Mouse (Mus musculus) stomach, postnatal 0 days (tissue): ENCODE data around the gene Neb. TPM values are rescaled to one million over a fixed set of nuclear protein-coding genes. Genes with fewer than 3 reads are reported as not detected.
"Not testable (repeated sequence)": the region's sequence is repeated elsewhere in the genome, so short reads cannot be mapped to it uniquely, and the experiment has no call there.

Source experiments
- ATAC-seq: fragments of 200-750 bp; cut with Nextera tagmentation; 2 replicates; pipeline ENCODE4 v1.8.0; 2017; ENCODE audit not compliant: low FRiP score, low TSS enrichment
- DNase-seq: peaks from one replicate; pipeline ENCODE4 v3.0.0-alpha.2; 2016; ENCODE audit warnings: low spot score
- H3K27ac ChIP-seq: fragments of 300-500 bp; sonication (generic); replicated peaks from 2 replicates; pipeline ENCODE4 v1.5.1; 2014; ENCODE audit warnings: mild to moderate bottlenecking, control low read depth
- H3K27me3 ChIP-seq: fragments of 300-500 bp; sonication (generic); 2 replicates; pipeline ENCODE4 v1.6.1; 2014; ENCODE audit warnings: low read length; ENCODE audit not compliant: control insufficient read depth, insufficient read depth
- H3K36me3 ChIP-seq: fragments of 300-500 bp; sonication (generic); 2 replicates; pipeline ENCODE4 v1.6.1; 2014; ENCODE audit warnings: low read length, mixed read lengths; ENCODE audit not compliant: control insufficient read depth, insufficient read depth
- H3K4me1 ChIP-seq: fragments of 300-500 bp; sonication (generic); replicated peaks from 2 replicates; pipeline ENCODE4 v1.6.1; 2014; ENCODE audit warnings: antibody characterized with exemption; ENCODE audit not compliant: control insufficient read depth, insufficient read depth
- H3K4me2 ChIP-seq: fragments of 300-500 bp; sonication (generic); replicated peaks from 2 replicates; pipeline ENCODE4 v1.6.1; 2014; ENCODE audit warnings: low read depth, mild to moderate bottlenecking, control low read depth, moderate library complexity
- H3K4me3 ChIP-seq: fragments of 300-500 bp; sonication (generic); 2 replicates; pipeline ENCODE4 v1.5.1; 2014; ENCODE audit warnings: low read depth, low read length, control low read depth
- H3K9ac ChIP-seq: fragments of 300-500 bp; sonication (generic); 2 replicates; pipeline ENCODE4 v1.6.1; 2014; ENCODE audit warnings: mild to moderate bottlenecking, low read length, control low read depth, mixed read lengths
- H3K9me3 ChIP-seq: fragments of 300-500 bp; sonication (generic); 2 replicates; pipeline ENCODE4 v1.6.1; 2016; ENCODE audit warnings: low read length; ENCODE audit not compliant: control insufficient read depth
- CTCF ChIP-seq: IDR thresholded peaks from 2 replicates; pipeline ENCODE4 v1.5.1; 2016; ENCODE audit warnings: antibody characterized with exemption, low read depth, mild to moderate bottlenecking, moderate library complexity
- EP300 ChIP-seq: optimal IDR thresholded peaks from 2 replicates; pipeline ENCODE3; 2016; ENCODE audit warnings: antibody characterized with exemption
- WGBS: fragments of 180-500 bp; shearing (Covaris S2); extraction: QIAGEN DNeasy Blood & Tissue Kit; methylation state at CpG from one replicate; pipeline ENCODE4 v1.1.7; 2014; 5-methylcytosine and 5-hydroxymethylcytosine counted together
- polyA plus RNA-seq: library from polyadenylated mRNA; unstranded; fragments of >200 nt; fragmentation: Nextera tagmentation; extraction: Ambion mirVana; gene quantifications from 2 replicates; pipeline ENCODE4 v1.2.1, GENCODE M21; 2015

The Neb gene
- polyA plus RNA-seq, 1 experiment from 2014 or later = 1.2 TPM

DNA sequence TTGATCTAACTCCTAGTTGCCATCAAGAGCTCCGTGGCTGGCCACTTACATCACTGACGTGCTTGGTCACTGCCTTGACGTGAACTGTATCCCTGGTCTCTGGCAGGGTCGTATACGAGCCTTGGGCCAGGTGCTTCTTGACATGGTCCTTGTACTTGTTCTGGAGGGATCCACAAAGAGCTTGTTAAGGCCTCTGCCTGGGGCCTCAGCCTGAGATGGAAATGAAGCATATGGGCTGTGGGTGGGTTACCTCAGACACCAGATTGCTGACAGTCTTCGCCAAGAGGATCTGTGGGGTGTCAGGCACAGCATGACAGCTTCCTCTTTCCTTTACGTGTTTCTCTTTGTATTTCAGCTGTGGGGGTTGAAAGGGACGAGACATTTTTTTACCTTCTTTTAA lies 201.7 kb downstream of the Neb start:
- TF ChIP-seq CTCF = no peak
- no peak for TF ChIP-seq EP300
- 58% methylated on average over 8 of the region's 8 CpGs for WGBS

GRCm38 (mm10) chr2:52174951-52175350 lies 203.3 kb downstream of the Neb start:
- 90% methylated on average over 4 of the region's 4 CpGs for WGBS
- TF ChIP-seq EP300 (no peak), CTCF (no peak)
- DNase-seq = no peak
- Histone ChIP-seq H3K9me3 (no peaks in the 10 kb centered on the region), H3K27ac (no peak overlapping the region), H3K9ac (no peak overlapping the region), H3K4me2 (no peak overlapping the region), H3K4me3 (no peak overlapping the region), H3K27me3 (no peaks in the 10 kb centered on the region), H3K4me1 (no peaks in the 10 kb centered on the region), H3K36me3 (no peaks in the 10 kb centered on the region)
- ATAC-seq = no peak

More for the DNA sequence above, 201.7 kb downstream of the Neb start:
- no peaks in the 10 kb centered on the region for H3K4me1 ChIP-seq
- H3K27ac ChIP-seq = no peak overlapping the region
- H3K4me2 ChIP-seq = no peak overlapping the region
- ATAC-seq (no peak), DNase-seq (no peak)
- no peaks in the 10 kb centered on the region for H3K9me3 ChIP-seq
- H3K36me3 ChIP-seq = no peaks in the 10 kb centered on the region
- no peak overlapping the region for H3K4me3 ChIP-seq
- H3K9ac ChIP-seq = no peak overlapping the region
- H3K27me3 ChIP-seq = no peaks in the 10 kb centered on the region

DNA sequence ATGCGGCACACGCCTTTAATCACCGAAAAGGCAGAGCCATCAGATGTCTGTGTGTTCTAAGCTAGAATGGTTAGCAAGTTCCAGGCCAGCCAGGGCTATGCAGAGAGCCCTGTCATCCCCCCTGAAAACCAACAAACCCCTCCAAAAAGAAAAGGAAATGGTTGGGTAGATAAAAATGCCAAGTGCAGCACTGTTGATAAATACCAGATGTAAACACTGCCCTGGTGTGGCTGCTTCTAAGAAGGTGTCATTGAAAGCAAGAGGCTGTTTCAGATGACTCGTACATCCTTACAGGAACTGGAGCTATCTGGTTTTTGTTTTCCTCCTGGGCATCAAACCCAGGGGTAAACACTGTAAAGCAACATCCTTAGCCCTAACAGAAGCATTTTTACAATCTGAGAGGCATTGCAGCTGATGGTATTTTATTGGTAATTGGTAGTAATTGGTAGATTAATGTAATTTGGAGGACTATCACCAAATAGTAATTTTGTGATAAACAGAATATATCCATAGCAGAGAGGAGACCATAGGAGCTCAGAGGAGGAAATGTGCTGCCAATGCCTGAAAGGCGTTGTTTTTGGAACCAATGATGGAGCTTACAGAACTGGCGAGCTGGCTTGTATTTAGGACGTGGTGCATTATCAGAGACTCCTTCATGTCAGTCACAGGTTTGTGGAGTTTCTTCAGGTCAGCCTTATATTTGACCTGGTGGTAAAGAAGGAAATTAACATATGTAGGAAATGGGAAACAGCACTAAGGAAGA lies 208.8 kb downstream of the Neb start:
- no peak for TF ChIP-seq EP300
- no peak for TF ChIP-seq CTCF
- Histone ChIP-seq H3K27ac (no peak overlapping the region), H3K9me3 (no peaks in the 10 kb centered on the region), H3K4me2 (no peak overlapping the region), H3K4me1 (no peaks in the 10 kb centered on the region), H3K4me3 (no peak overlapping the region), H3K36me3 (no peaks in the 10 kb centered on the region), H3K27me3 (no peaks in the 10 kb centered on the region), H3K9ac (no peak overlapping the region)
- DNase-seq (no peak), ATAC-seq (no peak)
- WGBS = 74% methylated on average over 7 of the region's 7 CpGs

DNA sequence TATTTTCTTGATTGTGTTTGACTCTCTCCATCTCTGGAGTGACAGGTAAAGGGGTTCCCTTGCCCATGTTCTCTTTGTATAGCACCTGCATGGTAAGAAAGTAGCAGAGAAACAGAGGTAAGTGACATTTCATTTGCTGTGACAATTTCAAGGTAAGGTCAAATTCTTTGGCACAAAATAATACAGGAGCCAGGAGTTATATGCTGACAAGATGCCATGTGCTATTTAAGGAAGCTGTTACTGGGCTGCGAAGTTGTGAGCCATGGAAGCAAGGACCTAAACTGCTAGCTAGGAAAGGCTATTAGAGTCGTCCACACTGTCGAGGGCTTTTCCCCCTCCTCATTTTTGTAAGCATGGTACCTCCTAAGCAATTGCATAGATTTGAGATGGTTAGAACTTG lies 225.2 kb downstream of the Neb start:
- H3K4me2 ChIP-seq = no peak overlapping the region
- H3K27ac ChIP-seq = no peak overlapping the region
- no peak overlapping the region for H3K4me3 ChIP-seq
- H3K27me3 ChIP-seq = no peaks in the 10 kb centered on the region
- TF ChIP-seq CTCF = no peak
- TF ChIP-seq EP300 = no peak
- WGBS = 72% methylated on average over 3 of the region's 3 CpGs
- H3K36me3 ChIP-seq = no peaks in the 10 kb centered on the region
- no peaks in the 10 kb centered on the region for H3K4me1 ChIP-seq
- ATAC-seq (no peak), DNase-seq (no peak)
- H3K9me3 ChIP-seq = no peaks in the 10 kb centered on the region
- no peak overlapping the region for H3K9ac ChIP-seq

- H3K27me3 ChIP-seq = no peaks in the 10 kb centered on the region
- ATAC-seq = no peak
- WGBS = 87% methylated on average over 2 of the region's 2 CpGs
- H3K27ac ChIP-seq = no peak overlapping the region
- TF ChIP-seq CTCF = no peak
- no peak for TF ChIP-seq EP300
- no peak for DNase-seq
- H3K4me1 ChIP-seq = no peaks in the 10 kb centered on the region
- no peak overlapping the region for H3K4me3 ChIP-seq
- no peaks in the 10 kb centered on the region for H3K36me3 ChIP-seq
- no peaks in the 10 kb centered on the region for H3K9me3 ChIP-seq
- no peak overlapping the region for H3K9ac ChIP-seq
- H3K4me2 ChIP-seq = no peak overlapping the region
These were observed 244.9 kb downstream of the Neb start for GRCm38 (mm10) chr2:52133351-52133750.

- not testable (repeated sequence) for H3K36me3 ChIP-seq, H3K9me3 ChIP-seq, H3K9ac ChIP-seq, ATAC-seq, H3K4me2 ChIP-seq, H3K4me1 ChIP-seq, H3K27me3 ChIP-seq, H3K27ac ChIP-seq, DNase-seq, H3K4me3 ChIP-seq
- WGBS = 96% methylated on average over 20 of the region's 20 CpGs
These were observed 246.9 kb downstream of the Neb start for GRCm38 (mm10) chr2:52131370-52131769.
